Mouse (Mus musculus): ENCODE data around the gene Ccdc81. TPM values are rescaled to one million over a fixed set of nuclear protein-coding genes. Genes with fewer than 3 reads are reported as not detected.

Ccdc81 gene
- polyA plus RNA-seq, 1 experiment from 2014 or later, result 0.90 TPM

- H3K4me1 ChIP-seq (ENCODE audit: control insufficient read depth, insufficient read depth, low read depth, low read length), result no peaks in the 10 kb centered on the region
- H3K9ac ChIP-seq (ENCODE audit: low read depth, low read length), result no peak overlapping the region
- WGBS, result 61% methylated on average over 7 of the region's 7 CpGs
- H3K4me2 ChIP-seq (ENCODE audit: low read length), result no peak overlapping the region
- no peak overlapping the region for H3K4me3 ChIP-seq (ENCODE audit: low read length)
- no peaks in the 10 kb centered on the region for H3K9me3 ChIP-seq (ENCODE audit: control insufficient read depth, low read length)
- ATAC-seq, result 0 out of 2 replicates have a peak, but pooled peaks have one; percentile 54
- no peak overlapping the region for H3K27ac ChIP-seq (ENCODE audit: low read depth, low read length)
- no peaks in the 10 kb centered on the region for H3K36me3 ChIP-seq (ENCODE audit: control insufficient read depth, insufficient read depth, low read length)
- no peaks in the 10 kb centered on the region for H3K27me3 ChIP-seq (replicated peaks; ENCODE audit: control insufficient read depth, insufficient read depth, low read length)
These were observed 74.2 kb downstream of the Ccdc81 start for GRCm38 (mm10) chr7:89829201-89829600.

DNA sequence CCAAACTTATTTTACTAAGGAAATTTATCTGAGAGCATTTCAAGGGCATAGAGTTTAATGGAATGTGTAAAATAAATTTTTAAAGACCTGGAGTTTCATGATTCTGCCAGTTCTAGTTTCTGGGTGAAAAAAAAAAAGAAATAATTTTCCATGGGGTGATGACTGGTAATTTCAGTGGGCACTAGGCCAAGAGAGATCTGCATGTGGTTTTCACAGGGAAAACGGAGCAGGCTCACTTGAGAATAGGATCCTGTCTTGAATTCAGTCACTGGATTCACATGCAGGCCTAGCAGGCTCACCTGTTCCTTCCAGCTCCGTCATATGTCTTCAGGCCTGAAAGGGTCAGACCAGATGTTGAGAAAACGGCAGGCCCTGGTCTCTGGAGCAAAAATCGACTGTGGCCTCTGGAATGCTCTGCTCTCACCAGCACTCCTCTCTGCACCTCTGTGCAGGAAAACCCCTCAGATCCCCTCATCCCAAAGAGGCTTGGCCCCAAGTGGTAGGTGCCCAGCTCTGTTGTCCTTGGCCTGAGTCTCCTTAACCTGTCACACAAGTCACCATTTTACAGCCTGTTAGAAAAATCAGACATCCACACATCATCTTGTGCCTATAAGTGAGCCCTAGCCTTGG, 74.9 kb downstream of the Ccdc81 start:
- no peak for ATAC-seq
- Histone ChIP-seq H3K27ac (ENCODE audit: low read depth, low read length) (no peak overlapping the region), H3K27me3 (replicated peaks; ENCODE audit: control insufficient read depth, insufficient read depth, low read length) (no peaks in the 10 kb centered on the region), H3K36me3 (ENCODE audit: control insufficient read depth, insufficient read depth, low read length) (no peaks in the 10 kb centered on the region), H3K9ac (ENCODE audit: low read depth, low read length) (no peak overlapping the region), H3K4me1 (ENCODE audit: control insufficient read depth, insufficient read depth, low read depth, low read length) (no peaks in the 10 kb centered on the region), H3K4me3 (ENCODE audit: low read length) (no peak overlapping the region), H3K4me2 (ENCODE audit: low read length) (no peak overlapping the region), H3K9me3 (ENCODE audit: control insufficient read depth, low read length) (no peaks in the 10 kb centered on the region)
- WGBS, result 71% methylated on average over 4 of the region's 4 CpGs

Other genes starting within 250 kb of the Ccdc81 start
- gene Hikeshi, start 37.6 kb upstream of the Ccdc81 start, polyA plus RNA-seq (2015; fragmentation: Nextera tagmentation; extraction: Ambion mirVana), result 124 and 133 TPM in 2 replicates
- gene Eed, start 77.4 kb upstream of the Ccdc81 start, polyA plus RNA-seq (2015; fragmentation: Nextera tagmentation; extraction: Ambion mirVana), result 24.7 and 24.9 TPM in 2 replicates
- 34.4 and 35.6 TPM in 2 replicates for gene Picalm, start 226.6 kb upstream of the Ccdc81 start, polyA plus RNA-seq (2015; fragmentation: Nextera tagmentation; extraction: Ambion mirVana)